Mouse (Mus musculus): ENCODE data around the gene Ppp1ca.
A peak's percentile ranks its signal among the peaks of the same experiment; 100 is the strongest.

The Ppp1ca gene

DNA sequence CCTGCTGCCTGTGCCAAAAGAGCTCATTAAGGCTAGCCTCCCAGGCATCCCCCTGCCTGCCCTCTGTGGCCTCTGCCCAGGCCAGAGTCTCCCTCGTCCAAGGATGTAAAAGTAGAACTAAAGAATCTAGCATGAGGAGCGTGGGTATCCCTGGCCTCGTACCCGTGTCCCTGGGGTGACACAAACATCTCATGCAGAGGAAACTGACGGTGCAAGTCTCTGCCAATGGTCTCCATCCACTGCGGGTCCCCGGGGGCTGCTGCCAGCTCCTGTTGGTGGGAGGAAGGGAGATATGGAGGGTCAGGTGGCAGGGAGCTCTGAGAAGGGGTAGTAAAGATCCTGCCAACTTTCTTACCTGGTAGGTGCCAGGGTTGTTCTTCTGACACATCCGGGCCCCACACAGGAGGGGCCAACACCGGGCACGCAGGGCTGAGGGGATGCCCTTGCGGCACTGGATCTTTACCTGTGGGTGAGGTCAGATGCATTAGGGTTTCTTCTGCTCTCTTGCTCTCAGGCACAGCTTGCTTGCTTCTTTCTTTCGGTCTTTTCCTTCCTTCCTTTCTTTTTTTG lies 2.7 kb upstream of the Ppp1ca start:
- TF ChIP-seq NANOG (IDR thresholded peaks at IDR 0.05; ENCODE audit: borderline replicate concordance, low read length), result no peak
- no peak for TF ChIP-seq CTCF (conservative IDR thresholded peaks at IDR 0.05; ENCODE audit: low read length)
- TF ChIP-seq POU5F1 (IDR thresholded peaks at IDR 0.05; ENCODE audit: borderline replicate concordance, low read length), result no peak
- Histone ChIP-seq H3K27me3 (ENCODE audit: insufficient read depth, low read length) (no peaks in the 10 kb centered on the region), H3K4me3 (replicated peaks; ENCODE audit: low read length) (no peak overlapping the region), H3K36me3 (ENCODE audit: insufficient read depth, low read length) (peaks cover 14% of the 10 kb centered on the region), H3K9me3 (ENCODE audit: low read length) (no peaks in the 10 kb centered on the region), H3K4me1 (replicated peaks; ENCODE audit: low read depth, low read length) (peaks cover 82% of the 10 kb centered on the region)

DNA sequence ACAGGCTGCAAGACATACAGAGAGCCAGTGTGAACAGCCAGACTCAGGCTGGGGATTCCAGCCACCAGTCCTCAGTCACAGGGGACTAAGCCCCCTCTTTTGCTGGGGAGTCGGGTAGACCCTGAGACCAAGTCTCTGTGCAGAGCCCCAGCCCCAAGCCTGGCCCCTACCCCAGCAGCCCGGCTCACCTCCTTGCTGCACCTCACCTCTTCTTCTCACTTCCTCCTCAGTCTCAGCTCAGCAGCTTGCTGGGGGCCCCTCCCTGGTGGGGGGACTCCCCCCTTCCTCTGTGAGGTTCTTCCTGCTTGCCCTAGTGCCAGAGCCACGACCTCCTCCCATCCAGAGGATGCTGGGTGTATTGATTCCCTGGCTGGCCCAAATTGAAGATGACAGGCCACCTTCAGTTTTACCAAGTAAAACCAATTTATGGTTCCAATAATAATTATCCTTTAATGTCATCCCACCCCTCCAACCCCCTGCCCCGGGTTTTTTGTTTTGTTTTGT lies 982 bp upstream of the Ppp1ca start, which contains the start of gene Tbc1d10c:
Tbc1d10c (minus strand) TSS at position 454 of the 504 bp plus-strand sequence.
- H3K9me3 ChIP-seq (ENCODE audit: low read length), result no peaks in the 10 kb centered on the region
- H3K27me3 ChIP-seq (ENCODE audit: insufficient read depth, low read length), result no peaks in the 10 kb centered on the region
- TF ChIP-seq CTCF (conservative IDR thresholded peaks at IDR 0.05; ENCODE audit: low read length) (no peak), NANOG (IDR thresholded peaks at IDR 0.05; ENCODE audit: borderline replicate concordance, low read length) (no peak), POU5F1 (IDR thresholded peaks at IDR 0.05; ENCODE audit: borderline replicate concordance, low read length) (no peak)
- H3K36me3 ChIP-seq (ENCODE audit: insufficient read depth, low read length), result peaks cover 31% of the 10 kb centered on the region
- H3K4me3 ChIP-seq (replicated peaks; ENCODE audit: low read length), result peak within 1 kb of the TSS; percentile 98
- H3K4me1 ChIP-seq (replicated peaks; ENCODE audit: low read depth, low read length), result peaks cover 82% of the 10 kb centered on the region

DNA sequence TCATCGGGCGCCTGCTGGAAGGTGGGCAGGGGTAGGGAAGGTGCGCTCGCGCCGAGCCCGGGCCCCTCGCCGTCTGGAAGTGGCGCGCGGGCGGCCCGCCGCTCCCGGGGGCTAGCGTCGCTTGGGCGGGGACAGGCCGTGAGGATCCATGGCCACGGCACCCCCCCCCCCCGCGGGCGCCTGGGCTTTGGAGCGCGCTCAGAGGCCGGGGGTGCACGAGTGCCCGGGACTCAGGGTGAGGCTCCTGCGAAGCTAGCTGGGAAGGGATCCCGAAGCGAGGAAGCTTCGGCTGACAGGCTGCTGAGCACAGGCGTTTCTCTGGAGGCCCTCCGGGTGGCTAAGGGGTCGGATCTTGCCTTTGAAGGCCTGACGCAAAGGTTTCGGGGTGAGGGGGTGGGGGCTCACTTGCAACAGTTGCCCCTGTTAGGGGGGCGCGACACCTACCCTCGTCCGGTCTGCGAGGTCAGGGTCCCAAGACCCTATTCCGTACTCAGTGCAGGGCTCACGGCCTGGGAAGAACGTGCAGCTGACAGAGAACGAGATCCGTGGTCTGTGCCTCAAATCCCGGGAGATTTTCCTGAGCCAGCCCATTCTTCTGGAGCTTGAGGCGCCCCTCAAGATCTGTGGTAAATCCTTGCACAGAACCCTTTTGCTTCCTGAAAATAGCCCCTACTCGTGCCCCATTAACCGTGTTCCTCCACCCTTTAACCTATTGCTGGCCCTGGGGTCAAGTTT lies 553 bp downstream of the Ppp1ca start:
- peaks cover 47% of the 10 kb centered on the region for H3K36me3 ChIP-seq (ENCODE audit: insufficient read depth, low read length)
- TF ChIP-seq CTCF (conservative IDR thresholded peaks at IDR 0.05; ENCODE audit: low read length) (no peak), NANOG (IDR thresholded peaks at IDR 0.05; ENCODE audit: borderline replicate concordance, low read length) (no peak), POU5F1 (IDR thresholded peaks at IDR 0.05; ENCODE audit: borderline replicate concordance, low read length) (no peak)
- peak overlapping the region; percentile 98 for H3K4me3 ChIP-seq (replicated peaks; ENCODE audit: low read length)
- no peaks in the 10 kb centered on the region for H3K9me3 ChIP-seq (ENCODE audit: low read length)
- no peaks in the 10 kb centered on the region for H3K27me3 ChIP-seq (ENCODE audit: insufficient read depth, low read length)
- H3K4me1 ChIP-seq (replicated peaks; ENCODE audit: low read depth, low read length), result peaks cover 89% of the 10 kb centered on the region

DNA sequence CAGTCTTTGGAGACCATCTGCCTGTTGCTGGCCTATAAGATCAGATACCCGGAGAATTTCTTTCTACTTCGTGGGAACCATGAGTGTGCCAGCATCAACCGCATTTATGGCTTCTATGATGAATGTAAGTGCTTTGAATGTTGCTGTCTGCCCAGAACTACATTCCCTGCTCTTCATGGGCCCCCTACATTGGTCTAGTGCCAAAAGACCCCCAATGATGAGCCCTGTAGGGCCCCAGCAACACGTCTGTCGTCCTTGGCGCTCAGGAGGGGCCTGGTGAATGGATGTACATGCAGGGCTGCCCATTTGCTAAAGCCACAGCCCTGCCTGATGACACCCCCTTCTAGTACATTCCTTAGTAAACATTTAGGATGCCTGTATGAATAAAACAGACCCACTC lies 1.3 kb downstream of the Ppp1ca start:
- Histone ChIP-seq H3K9me3 (ENCODE audit: low read length) (no peaks in the 10 kb centered on the region), H3K4me1 (replicated peaks; ENCODE audit: low read depth, low read length) (peaks cover 89% of the 10 kb centered on the region), H3K27me3 (ENCODE audit: insufficient read depth, low read length) (no peaks in the 10 kb centered on the region), H3K4me3 (replicated peaks; ENCODE audit: low read length) (peak overlapping the region; percentile 98), H3K36me3 (ENCODE audit: insufficient read depth, low read length) (peaks cover 54% of the 10 kb centered on the region)
- TF ChIP-seq CTCF (conservative IDR thresholded peaks at IDR 0.05; ENCODE audit: low read length) (no peak), NANOG (IDR thresholded peaks at IDR 0.05; ENCODE audit: borderline replicate concordance, low read length) (no peak), POU5F1 (IDR thresholded peaks at IDR 0.05; ENCODE audit: borderline replicate concordance, low read length) (no peak)

DNA sequence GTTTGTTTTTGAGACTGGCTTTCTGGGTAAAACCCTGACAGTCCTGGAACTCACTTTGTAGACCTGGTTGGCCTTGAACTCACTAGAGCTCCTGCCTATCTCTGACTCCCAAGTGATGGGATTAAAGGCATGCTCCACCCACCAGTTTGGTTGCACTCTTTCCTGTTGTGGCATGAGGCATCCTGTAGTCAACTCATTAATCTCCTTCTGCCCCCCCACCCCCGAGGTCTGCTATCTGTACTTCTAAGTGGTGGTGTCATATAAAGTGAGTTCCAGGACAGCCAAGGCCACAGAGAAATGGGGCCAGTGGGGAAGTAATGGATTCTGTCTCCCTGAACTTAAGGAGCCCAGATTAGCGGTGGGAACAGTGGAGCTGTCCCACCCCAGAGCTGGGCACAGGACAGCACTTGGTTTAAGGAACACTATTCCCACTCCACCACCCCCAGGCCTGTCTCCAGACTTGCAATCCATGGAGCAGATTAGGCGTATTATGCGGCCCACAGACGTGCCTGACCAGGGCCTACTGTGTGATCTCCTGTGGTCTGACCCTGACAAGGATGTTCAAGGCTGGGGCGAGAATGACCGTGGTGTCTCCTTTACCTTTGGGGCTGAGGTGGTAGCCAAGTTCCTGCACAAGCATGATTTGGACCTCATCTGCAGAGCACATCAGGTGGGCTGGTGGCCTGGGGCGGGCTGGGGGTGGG lies 2.3 kb downstream of the Ppp1ca start:
- Histone ChIP-seq H3K4me3 (replicated peaks; ENCODE audit: low read length) (peak overlapping the region; percentile 98), H3K4me1 (replicated peaks; ENCODE audit: low read depth, low read length) (peaks cover 89% of the 10 kb centered on the region), H3K9me3 (ENCODE audit: low read length) (no peaks in the 10 kb centered on the region), H3K27me3 (ENCODE audit: insufficient read depth, low read length) (no peaks in the 10 kb centered on the region), H3K36me3 (ENCODE audit: insufficient read depth, low read length) (peaks cover 64% of the 10 kb centered on the region)
- no peak for TF ChIP-seq NANOG (IDR thresholded peaks at IDR 0.05; ENCODE audit: borderline replicate concordance, low read length)
- TF ChIP-seq POU5F1 (IDR thresholded peaks at IDR 0.05; ENCODE audit: borderline replicate concordance, low read length), result no peak
- TF ChIP-seq CTCF (conservative IDR thresholded peaks at IDR 0.05; ENCODE audit: low read length), result no peak

DNA sequence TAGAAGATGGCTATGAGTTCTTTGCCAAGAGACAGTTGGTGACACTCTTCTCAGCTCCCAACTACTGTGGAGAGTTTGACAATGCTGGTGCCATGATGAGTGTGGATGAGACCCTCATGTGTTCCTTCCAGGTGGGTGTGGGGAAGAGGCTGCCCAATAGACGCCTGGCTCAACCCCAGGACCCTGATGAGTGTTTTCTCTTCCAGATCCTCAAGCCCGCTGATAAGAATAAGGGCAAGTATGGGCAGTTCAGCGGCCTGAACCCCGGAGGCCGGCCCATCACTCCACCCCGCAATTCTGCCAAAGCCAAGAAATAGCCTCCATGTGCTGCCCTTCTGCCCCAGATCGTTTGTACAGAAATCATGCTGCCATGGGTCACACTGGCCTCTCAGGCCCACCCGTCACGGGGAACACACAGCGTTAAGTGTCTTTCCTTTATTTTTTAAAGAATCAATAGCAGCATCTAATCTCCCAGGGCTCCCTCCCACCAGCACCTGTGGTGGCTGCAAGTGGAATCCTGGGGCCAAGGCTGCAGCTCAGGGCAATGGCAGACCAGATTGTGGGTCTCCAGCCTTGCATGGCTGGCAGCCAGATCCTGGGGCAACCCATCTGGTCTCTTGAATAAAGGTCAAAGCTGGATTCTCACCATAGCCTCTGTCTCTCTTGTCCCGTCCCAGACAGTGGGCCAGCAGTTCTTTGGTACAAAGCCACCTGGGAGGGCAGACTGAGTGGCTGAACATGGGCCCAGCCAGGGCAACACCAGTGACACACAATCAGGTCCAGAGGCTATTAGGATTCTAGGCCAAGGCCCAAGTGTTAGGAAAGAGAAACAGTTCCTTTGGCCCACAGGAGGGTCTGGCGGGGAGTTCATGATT lies 3.1 kb downstream of the Ppp1ca start:
- no peaks in the 10 kb centered on the region for H3K27me3 ChIP-seq (ENCODE audit: insufficient read depth, low read length)
- TF ChIP-seq CTCF (conservative IDR thresholded peaks at IDR 0.05; ENCODE audit: low read length) (no peak), POU5F1 (IDR thresholded peaks at IDR 0.05; ENCODE audit: borderline replicate concordance, low read length) (no peak), NANOG (IDR thresholded peaks at IDR 0.05; ENCODE audit: borderline replicate concordance, low read length) (no peak)
- H3K4me1 ChIP-seq (replicated peaks; ENCODE audit: low read depth, low read length), result peaks cover 90% of the 10 kb centered on the region
- H3K36me3 ChIP-seq (ENCODE audit: insufficient read depth, low read length), result peaks cover 73% of the 10 kb centered on the region
- H3K9me3 ChIP-seq (ENCODE audit: low read length), result no peaks in the 10 kb centered on the region
- no peak overlapping the region for H3K4me3 ChIP-seq (replicated peaks; ENCODE audit: low read length)

DNA sequence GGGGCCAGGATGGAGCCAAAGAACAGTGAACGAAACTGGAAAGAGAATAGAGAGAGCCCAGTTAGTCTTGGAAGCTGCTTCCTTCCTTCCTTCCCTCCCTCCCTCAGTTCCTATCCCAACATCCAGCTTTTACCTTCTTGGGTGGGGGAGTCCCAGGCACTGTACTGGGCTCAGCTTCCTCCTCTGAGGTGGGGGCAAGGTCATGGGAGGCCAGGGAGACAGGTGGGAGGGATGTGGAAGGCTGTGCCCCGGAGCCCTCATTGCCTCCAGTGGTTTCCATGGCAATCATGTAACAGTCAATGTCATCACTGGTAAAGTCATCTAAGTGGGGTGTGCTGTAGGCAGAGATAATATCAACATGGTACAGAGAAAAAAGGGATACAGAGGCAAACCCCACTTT lies 4.2 kb downstream of the Ppp1ca start:
- peaks cover 81% of the 10 kb centered on the region for H3K36me3 ChIP-seq (ENCODE audit: insufficient read depth, low read length)
- H3K9me3 ChIP-seq (ENCODE audit: low read length), result no peaks in the 10 kb centered on the region
- peaks cover 90% of the 10 kb centered on the region for H3K4me1 ChIP-seq (replicated peaks; ENCODE audit: low read depth, low read length)
- peak overlapping the region; percentile 23; the same call in 1 of the 2 replicates for H3K4me3 ChIP-seq (replicated peaks; ENCODE audit: low read length)
- H3K27me3 ChIP-seq (ENCODE audit: insufficient read depth, low read length), result no peaks in the 10 kb centered on the region
- no peak for TF ChIP-seq NANOG (IDR thresholded peaks at IDR 0.05; ENCODE audit: borderline replicate concordance, low read length)
- TF ChIP-seq POU5F1 (IDR thresholded peaks at IDR 0.05; ENCODE audit: borderline replicate concordance, low read length), result no peak
- TF ChIP-seq CTCF (conservative IDR thresholded peaks at IDR 0.05; ENCODE audit: low read length), result no peak
